Mouse (Mus musculus) spleen, adult 2 months (tissue): ENCODE measurements around the gene Cstf1.

Experiments used
- CTCF ChIP-seq: fragments of 200-500 bp; IDR thresholded peaks from 2 replicates; pipeline ENCODE4 v1.5.1; 2011; ENCODE audit warnings: mild to moderate bottlenecking, inconsistent platforms; ENCODE audit not compliant: insufficient read depth, insufficient read length, insufficient replicate concordance; ENCODE audit errors: extremely low read depth
- POLR2A ChIP-seq: fragments of 200-500 bp; IDR thresholded peaks from 2 replicates; pipeline ENCODE4 v1.6.1; 2011; ENCODE audit warnings: low read depth, low read length, inconsistent platforms

DNA sequence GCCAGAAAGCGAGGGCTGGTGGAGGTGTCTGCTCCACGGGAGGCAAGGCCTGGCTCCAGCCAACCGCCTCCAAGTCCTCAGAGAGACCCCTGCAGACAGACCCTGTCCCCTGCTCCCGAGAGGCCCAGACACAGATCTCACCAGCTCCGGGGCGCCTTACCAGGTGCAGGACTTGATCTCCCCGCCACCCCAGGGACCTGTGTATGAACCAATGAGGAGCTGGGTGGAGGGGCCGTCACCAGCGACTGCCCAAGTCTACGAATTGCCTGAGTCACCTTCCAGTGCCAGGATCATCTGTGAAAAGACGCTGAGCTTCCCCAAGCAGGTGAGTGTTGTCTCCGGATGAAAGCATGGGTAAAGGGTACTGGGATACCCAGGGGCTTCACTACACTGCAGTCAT is 45.7 kb downstream of the Cstf1 start:
- TF ChIP-seq CTCF (no peak), POLR2A (no peak)
